Comparison of ENCODE assay signal across 16 mouse cellular contexts in the genomic region with DNA sequence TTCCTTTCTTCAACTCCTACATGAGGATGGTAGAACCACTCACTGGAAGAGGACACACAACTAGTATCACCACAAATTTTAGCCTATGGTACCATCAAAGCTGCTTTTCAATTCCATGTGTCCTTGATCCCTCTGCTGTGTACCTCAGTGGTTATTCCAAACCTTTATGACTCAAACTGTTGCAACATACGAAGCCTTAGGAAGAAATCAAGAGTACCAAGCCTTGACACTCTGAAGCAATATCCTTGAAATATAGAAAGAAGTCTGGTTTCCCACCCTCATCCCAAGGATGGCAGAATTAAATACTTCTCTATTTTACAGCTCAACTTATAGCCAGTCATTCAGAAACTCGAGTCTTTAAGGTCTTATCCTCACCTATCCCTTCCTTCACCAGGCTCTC. TPM values are rescaled to one million over a fixed set of nuclear protein-coding genes. Genes with fewer than 3 reads are reported as not detected.
"Had no signal": no experiment of that assay in that cellular context is flagged by ENCODE, and none has a peak within 500 bp of the region (broad histone marks: within the 10 kb centered on the region; RNA-seq: fewer than 3 reads in every experiment).

No protein-coding gene starts in this region.

- H3K9me3 ChIP-seq: kidney, embryonic 15.5 days; limb, embryonic 10.5 days; midbrain, embryonic 10.5 days; neural tube, embryonic 13.5 days had no signal

- H3K4me3 ChIP-seq: kidney, embryonic 15.5 days; left cerebral cortex, adult 2 months; limb, embryonic 10.5 days; midbrain, embryonic 10.5 days; neural tube, embryonic 13.5 days had no signal

- H3K27ac ChIP-seq: kidney, embryonic 15.5 days; left cerebral cortex, adult 2 months; limb, embryonic 10.5 days; midbrain, embryonic 10.5 days; neural tube, embryonic 13.5 days had no signal

- H3K4me2 ChIP-seq: kidney, embryonic 15.5 days; neural tube, embryonic 13.5 days had no signal

- ATAC-seq: intestine, embryonic 16.5 days; lung, postnatal 0 days had no signal

- H3K9ac ChIP-seq: kidney, embryonic 15.5 days; neural tube, embryonic 13.5 days had no signal

- DNase-seq: kidney, adult 2 months; kidney, postnatal 14 days; lung, adult 2 months; lung, postnatal 36 days; midbrain, embryonic 14.5 days; retina, postnatal 1 day; right cerebral cortex, postnatal 14 days; thymus, postnatal 4 days had no signal

RNA-seq across cellular contexts. Expression of a gene that starts 13.0 kb away (rescaled TPM):
- polyA plus RNA-seq: large intestine, adult 2 months; lung, adult 2 months; lung, postnatal 0 days; midbrain, embryonic 14.5 days had no signal

RNA-seq across cellular contexts. Expression of a gene that starts 36.0 kb away (rescaled TPM):
- polyA plus RNA-seq: lung, adult 2 months; midbrain, embryonic 10.5 days had no signal
